Mouse (Mus musculus) urinary bladder, adult 18-20 months (tissue): ENCODE results near the gene Amph.

Experiments used
- DNase-seq, 2 experiments: peaks; one replicate each; pipeline ENCODE4 v3.0.0; 2022; ENCODE audit warnings: low spot score in 2 of 2, mixed read lengths in 2 of 2

The Amph gene

DNA sequence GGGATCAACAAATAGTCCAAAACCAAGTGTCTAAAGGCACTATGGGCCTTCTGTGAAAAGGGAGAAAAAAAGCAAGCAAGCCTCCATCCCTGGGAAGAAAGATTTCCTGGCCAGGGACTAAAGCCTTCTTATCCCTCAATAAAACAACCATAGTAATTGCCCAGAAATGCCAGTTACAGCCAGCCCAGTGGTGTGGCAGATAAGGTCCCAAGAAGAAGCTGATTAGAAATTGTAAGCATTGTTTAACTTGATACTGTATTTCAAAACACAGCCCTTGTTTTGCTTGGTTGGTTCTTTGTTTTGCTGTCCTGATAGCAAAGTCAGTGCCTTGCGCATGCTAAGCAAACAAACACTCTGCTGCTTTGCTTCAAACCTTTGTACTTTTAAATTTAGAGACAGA is 191.8 kb downstream of the Amph start:
- DNase-seq: no peak

DNA sequence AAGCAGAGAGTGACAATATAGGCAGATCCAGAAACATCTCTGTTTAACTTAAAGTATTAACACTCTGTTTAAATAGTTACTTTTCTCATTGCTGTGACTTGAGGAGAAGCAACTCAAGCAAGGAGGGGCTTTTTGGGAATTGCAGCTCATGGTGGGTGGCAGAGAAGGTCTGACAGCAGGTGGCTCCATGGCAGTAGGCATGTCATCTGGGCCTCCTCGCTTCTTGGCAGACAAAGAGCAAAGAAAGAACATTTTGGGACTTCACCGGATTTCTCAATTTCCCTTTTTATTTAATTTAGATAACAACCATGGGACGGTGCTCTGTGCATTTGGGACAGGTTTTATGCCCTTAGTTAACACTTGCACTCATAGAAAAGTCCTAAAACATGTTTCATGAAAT is 195.8 kb downstream of the Amph start:
- DNase-seq: no peak

DNA sequence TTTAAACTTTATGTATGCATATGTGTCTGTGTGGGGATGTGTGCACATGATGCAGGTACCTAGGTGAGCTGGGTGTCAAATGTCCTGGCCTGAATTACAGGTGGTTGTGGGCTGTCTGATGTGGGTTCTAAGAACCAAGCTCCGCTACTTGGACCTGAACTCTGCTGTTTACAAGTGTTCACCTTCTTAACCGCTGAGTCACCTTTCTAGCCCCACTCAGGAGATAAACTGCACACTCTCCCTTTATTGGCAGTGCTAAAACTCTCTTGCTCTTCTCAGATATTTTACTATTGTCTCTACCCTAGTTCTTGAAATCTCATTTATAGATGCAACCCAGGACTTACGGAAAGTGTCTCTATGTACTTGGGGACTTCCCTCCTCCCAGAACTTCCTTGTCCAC is 199.5 kb downstream of the Amph start:
- DNase-seq: no peak

DNA sequence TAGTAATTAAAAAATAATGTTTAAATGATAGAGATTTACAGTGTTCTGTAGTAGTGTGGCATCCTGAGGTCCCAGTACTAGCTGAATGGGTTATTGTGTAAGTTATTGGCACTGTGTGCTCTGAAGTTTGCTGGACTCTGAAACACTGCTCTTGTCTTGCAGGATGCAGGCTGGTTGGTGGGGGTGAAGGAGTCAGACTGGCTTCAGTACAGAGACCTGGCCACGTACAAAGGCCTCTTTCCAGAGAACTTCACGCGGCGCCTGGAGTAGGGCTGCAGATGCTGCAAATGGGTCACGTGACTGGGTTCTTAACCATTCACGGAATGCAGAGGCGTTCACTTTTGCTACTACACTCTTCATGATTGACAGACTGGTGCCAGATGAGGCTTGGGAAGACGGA is 201.6 kb downstream of the Amph start:
- no peak for DNase-seq

DNA sequence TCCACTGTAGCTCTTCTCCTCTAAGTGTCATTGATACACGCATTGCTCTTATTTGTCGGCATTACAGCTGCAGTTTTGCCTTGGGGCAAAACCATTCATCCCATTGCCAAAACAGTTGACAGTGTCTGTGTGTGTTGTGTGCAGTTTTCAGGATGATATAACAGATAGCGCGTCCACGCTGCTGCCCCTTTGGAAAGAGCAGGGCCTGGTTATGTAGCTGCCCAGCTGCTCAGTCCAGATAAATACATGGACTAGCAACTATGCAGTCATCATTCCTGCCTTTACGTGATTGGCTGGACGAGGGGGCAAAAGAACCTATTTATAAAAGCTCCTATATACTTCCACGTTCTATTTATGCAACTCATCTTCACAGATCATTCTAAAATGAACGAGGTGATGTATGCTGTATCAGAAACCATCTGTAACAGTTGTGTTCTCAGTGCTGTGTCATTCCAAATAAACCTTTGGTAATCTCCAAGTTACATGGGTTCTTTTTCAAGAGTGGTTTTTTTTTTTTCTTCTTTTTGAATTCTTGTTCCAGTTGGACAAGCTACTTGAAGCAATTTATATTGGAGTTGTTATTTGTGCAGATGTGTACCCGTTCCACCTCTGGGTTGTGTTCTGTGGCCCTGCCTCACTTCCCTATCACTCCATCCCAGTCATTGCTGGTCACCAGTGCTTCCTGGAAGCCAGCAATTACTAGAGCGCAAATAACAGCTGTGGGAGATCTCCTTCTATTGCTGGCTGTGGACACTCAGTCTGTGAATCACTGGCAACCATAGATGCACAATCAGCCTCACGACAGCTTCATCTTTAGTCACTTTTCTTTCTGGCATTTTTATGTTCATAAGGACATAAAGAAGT is 202.7 kb downstream of the Amph start:
- DNase-seq: no peak

DNA sequence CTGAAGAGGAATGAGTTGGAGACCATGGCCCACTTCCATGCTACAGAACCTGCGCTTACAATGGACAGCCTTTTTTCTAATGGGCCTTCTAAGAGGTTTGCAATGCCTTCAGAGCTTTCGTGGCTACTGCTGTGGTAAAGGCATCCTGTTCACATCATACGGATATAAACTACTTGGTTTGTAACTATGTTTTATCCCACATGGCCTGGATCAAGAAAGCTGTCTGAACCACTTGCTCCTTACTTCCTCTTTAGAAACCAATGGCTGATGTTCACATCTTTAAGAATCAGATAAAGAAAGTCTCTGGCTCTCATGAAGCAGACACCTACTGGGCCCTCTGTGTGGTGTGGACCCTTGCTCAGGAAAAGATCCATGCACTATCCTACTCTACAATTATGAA is 204.1 kb downstream of the Amph start:
- no peak for DNase-seq

DNA sequence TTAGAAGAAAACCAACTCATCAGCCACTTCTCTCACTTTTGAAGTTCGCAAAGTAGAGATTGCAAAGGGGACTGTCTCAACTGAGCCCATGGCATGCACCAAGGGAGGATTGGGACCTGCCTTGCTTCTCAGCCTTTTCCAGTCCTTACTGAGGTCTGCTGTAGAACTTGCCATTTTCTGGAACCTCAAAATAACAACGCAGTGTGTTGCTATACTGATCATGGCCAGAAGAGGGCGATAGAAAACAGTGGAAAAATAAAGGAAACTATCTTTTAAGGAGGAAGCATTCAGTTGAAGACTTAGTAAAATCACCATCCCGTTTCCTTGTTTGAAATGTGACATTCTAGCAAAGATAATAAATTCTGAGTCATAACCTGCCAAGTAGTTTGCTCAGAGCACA is 210.5 kb downstream of the Amph start:
- DNase-seq: peak in 1 of 2 experiments; percentile 18

DNA sequence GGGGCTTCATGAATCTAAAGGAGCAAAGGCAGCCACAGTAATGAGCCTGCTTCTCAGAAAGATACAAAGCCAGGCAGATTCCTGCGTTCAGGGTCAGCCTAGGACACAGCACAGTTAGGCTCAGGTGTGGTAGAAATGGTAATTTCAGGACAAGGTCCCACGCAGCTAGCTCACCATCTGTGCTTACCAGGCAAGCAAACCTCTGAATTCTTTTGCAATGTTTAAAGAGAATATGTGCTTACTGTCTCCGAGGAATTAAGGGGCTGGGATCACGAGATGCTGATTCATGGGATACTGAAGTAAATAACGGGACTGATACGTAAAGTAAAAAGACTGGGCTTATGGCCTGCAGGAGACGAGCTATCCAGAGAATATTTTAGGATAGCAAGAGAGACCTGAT is 212.6 kb downstream of the Amph start:
- no peak for DNase-seq

DNA sequence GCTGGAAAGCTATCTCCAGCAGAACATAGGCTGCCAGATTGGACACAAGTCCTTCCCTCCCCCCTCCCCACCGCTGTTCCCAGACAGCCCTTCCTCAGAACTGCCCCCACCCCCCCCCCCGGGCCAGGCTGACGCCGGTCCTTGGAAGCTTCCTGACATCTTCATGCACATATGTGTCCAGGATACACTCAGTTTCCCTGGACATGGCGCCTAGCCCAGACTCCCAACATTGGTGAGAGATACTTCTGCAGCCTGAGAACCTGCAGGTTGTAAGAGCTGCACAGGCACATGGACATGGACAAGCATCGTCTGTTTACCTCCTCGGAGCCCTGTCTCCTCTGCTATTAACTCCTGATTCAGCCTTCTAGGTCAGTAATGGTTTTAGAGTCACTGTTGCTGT is 213.1 kb downstream of the Amph start:
- no peak for DNase-seq

DNA sequence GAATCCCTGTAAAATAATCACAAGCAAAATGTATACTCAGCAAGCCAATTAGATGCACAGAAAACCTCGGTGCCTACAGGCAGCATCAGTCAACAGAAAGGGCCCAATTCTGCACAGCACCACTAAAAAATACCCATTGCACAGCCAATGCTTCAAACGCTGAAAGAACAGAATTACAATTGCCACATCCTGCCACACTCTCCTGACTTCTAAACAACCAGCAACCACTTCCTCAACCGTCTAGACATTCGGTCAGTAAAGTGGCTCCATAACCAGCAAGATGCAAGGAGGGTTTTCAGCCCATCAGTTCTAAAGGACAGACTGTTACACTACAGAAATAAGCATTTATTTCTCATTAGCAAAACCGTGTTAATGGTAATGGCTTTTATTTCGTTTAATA is 214.1 kb downstream of the Amph start:
- no peak for DNase-seq

DNA sequence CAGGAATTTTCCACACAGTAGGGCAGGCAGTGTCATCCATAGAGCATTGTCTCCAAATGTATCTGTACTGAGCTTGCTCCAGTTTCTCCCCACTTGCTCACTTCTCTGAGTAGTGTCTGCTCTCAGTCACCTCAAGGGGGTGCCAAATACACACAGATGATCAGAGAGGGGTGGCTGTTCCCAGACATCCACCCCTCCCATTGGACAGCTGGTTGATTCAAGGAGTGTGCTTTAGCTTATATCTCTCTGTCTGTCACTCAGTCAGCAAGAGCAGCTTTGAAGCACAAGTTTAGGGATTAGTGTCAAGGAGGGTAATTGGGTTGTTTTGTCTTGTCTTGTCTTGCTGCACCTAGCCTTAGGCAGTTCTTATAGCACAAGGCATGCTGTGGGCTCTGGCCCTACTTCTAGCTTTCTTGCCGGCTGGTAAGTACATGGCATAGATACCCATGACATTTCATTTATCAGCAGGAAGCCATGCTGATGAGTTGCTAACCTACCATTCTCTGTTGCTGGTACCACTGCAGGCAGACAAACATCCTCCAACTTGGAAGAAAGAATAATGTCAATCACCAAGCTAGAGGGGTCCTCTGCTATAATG is 229.8 kb downstream of the Amph start:
- DNase-seq: no peak

DNA sequence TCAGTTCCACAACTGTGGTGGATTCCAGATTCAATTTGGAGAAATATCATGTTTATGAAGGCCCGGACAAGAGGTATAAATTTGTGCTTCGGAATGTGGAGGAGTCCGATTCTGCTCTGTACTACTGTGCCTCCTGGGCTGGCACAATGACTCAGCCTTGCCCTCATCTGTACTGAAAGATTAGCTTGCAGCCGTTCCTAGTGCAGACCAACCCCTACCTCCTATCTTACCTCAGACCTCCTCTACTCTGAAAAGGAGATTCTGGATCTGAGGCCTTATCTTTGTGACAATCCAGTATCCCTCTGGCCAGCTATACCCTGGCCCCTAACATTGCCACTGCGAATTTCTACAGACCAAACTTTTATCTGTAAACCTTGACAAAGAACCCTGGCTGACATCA is 230.3 kb downstream of the Amph start:
- no peak for DNase-seq

DNA sequence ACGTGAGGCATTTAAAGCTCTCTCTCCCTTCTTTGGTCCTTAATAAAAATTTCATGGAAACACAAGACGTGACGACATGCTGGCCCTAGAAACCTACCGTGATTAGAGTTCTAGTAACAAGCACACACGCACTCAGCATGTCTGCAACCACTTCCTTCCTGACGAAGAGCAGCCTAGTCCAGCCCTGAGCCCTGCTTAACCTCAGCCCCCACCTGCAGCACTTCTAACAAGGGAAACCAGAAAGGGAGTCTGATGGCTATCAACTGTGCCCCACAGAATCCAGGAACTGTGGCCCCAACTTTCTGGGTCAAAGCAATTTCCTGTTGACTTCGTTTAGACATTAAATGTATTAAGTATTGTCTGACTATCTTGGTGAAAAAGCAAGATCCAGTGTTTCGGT is 234.3 kb downstream of the Amph start:
- no peak for DNase-seq

DNA sequence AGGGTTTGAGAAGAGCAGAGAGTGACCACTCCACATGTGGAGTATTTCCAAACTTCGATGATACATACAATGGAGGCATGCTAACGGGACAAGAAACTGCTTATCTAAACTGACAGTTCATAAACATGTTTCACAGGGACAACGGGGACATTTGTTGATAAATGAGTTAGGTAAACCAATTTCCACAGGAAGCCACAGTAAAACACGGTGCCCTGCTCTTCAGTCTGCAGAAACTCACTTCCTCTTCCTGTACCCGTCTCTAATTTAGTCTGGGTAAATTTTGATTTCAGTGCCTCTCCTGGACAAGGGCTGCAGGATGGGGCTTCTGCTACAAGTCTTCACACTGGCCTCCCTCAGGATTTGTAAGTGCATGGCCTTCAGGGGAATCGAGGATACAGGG is 242.0 kb downstream of the Amph start:
- no peak for DNase-seq

DNA sequence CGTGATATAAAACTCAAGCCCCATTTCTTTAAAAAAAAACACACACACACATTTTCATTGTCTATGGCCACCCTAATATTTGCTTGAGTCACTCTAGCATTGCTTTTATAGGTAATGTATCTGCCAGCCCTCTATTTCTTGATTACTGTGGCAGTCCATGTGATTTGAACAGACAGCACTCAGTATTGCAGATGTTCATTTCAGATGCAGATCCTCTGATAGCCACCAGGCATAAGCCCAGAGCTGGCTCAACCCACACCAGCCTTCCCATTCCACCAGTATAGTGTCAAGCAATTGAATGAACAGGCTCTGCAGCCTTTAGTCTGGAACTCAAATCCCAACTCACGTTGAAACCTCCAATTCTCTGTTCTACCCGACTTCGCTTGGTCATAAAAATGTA is 246.8 kb downstream of the Amph start:
- no peak for DNase-seq

DNA sequence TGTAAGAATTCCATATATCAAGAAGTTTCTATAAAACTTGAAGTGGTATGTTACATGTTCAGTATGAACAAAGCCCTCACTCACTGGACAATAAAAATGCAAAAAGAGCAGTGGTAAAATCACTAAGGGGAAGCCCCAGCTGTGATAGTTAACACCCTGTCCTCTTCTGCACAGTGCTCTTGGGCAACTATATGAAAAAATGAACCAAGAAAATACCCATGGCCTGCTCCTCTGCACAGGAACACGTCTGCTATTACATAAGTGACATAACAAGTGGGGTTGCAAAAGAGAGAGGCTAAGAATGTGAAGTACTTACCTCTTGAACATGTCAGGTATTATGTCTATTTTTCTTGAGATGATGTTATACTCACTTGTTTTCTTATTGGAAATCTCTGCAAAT is 247.5 kb downstream of the Amph start:
- DNase-seq: no peak
